Mouse (Mus musculus): ENCODE results near the gene Fsip1.

The Fsip1 gene

DNA sequence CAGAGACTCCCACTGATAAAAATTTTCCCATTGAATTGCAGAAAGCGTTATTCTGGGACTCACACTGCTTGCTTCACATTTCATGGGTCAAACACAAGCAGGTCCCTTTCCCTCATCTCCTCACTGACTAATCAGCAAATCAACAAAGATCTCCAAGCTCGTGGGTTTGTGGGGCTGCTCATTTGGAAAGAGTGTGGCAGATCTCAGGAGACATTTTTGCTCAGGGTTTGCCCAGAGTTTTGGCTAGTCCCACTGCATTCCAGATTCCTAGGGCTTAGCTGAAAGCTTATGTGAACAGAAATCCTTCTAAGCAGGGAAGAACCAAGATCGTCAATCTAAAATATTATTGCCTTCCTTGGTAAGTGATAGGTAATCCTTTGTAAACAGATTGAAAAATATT lies 172.1 kb downstream of the Fsip1 start:
- DNase-seq, result no peak

DNA sequence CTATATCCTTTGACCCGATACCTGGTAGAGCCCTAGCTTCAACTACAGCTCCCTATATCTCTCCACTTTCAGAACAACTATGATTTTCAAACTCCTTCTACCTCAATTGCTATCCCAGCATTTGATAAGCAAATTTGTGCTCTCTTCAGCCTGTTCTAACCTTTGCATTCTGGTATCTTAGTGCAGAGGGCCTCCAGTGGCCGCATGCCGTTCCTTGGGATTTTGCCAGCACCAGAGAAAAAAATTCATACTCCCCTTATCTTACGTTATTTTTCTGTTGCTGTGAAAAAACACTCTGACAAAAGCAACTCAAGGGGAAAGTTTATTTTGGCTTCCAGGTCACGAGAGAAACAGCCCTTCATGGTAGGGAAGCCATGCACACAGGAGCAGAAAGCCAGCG lies 173.1 kb downstream of the Fsip1 start:
- no peak for DNase-seq

DNA sequence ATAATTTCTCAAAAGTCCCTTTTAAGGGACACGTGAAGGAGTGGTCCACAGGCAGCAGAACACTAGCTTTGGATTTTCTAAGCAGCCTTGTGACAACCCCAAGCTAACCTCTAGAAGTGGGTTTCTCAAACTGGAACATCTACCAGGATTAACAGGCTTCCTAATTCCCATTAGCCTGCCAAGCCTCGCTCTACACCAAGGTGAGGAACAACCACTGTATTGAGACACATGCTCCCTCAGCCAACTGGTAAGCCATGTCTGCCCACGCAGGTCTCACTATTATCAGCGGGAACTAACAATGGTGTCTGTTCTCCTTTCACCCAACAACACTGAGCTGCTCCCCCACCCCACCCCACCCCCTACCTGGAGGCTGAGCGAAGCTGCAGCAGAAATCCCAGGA lies 175.2 kb downstream of the Fsip1 start:
- no peak for DNase-seq
